15 mouse cellular contexts compared by ENCODE assay signal in genomic region chr3:52767276-52767675, GRCm38 (mm10).
DNase-seq lines count a peak whose midpoint lies in the region; ATAC-seq lines count a peak whose summit lies in the region.
"Had no signal": no experiment of that assay in that cellular context is flagged by ENCODE, and none has a peak within 500 bp of the region (broad histone marks: within the 10 kb centered on the region; RNA-seq: fewer than 3 reads in every experiment).

No protein-coding gene starts in this region.

- no peak overlapping the region for H3K4me2 ChIP-seq in heart, embryonic 12.5 days
- H3K4me2 ChIP-seq: liver, embryonic 13.5 days; midbrain, embryonic 11.5 days; neural tube, embryonic 12.5 days had no signal

- peak; percentile 32 to 36 for DNase-seq in heart, adult 9 months (ENCODE audit: low spot score in 2 of 2)
- DNase-seq in adrenal gland, postnatal 14 days: peak; percentile 55
- DNase-seq in kidney, adult 9 months: peak; percentile 63
- no peak for DNase-seq in right cerebral cortex, postnatal 36 days (ENCODE audit: low spot score in 2 of 2)
- no peak for DNase-seq in layer of hippocampus, postnatal 25 days (ENCODE audit: extremely low spot score in 1 of 2, low spot score in 1 of 2)
- no peak for DNase-seq in right cerebral cortex, postnatal 10 days (ENCODE audit: low spot score in 2 of 2)
- DNase-seq: cerebellum, adult 11-12 months; liver, embryonic 13.5 days; right cerebral cortex, postnatal 25 days had no signal

- no peaks in the 10 kb centered on the region for H3K36me3 ChIP-seq in heart, embryonic 12.5 days
- H3K36me3 ChIP-seq: liver, embryonic 13.5 days; neural tube, embryonic 12.5 days had no signal

- 0 out of 2 replicates have a peak, but pooled peaks cover 5% of the 10 kb centered on the region for H3K4me1 ChIP-seq in heart, embryonic 12.5 days (replicated peaks)
- peaks cover 15% of the 10 kb centered on the region for H3K4me1 ChIP-seq in brown adipose tissue, adult 24 weeks (ENCODE audit: control insufficient read depth, insufficient read depth, insufficient read length, low read length)
- H3K4me1 ChIP-seq: liver, embryonic 13.5 days; neural tube, embryonic 12.5 days had no signal

- no peaks in the 10 kb centered on the region for H3K27me3 ChIP-seq in heart, embryonic 12.5 days (replicated peaks)
- H3K27me3 ChIP-seq: liver, embryonic 13.5 days; neural tube, embryonic 12.5 days had no signal

- no peaks in the 10 kb centered on the region for H3K9me3 ChIP-seq in heart, embryonic 12.5 days (replicated peaks)
- H3K9me3 ChIP-seq: liver, embryonic 13.5 days; neural tube, embryonic 12.5 days had no signal

- no peak for ATAC-seq in heart, embryonic 12.5 days (ENCODE audit: insufficient number of reproducible peaks, low FRiP score)
- ATAC-seq: intestine, embryonic 16.5 days had no signal

- H3K27ac ChIP-seq in heart, embryonic 12.5 days (ENCODE audit: poor library complexity, severe bottlenecking): no peak overlapping the region
- peak overlapping the region; percentile 85 for H3K27ac ChIP-seq in brown adipose tissue, adult 24 weeks (replicated peaks; ENCODE audit: low read depth, low read length)
- H3K27ac ChIP-seq: liver, embryonic 13.5 days; neural tube, embryonic 12.5 days; stomach, postnatal 0 days had no signal

- H3K9ac ChIP-seq in heart, embryonic 12.5 days: no peak overlapping the region
- H3K9ac ChIP-seq: liver, embryonic 13.5 days; neural tube, embryonic 12.5 days had no signal

- 51% methylated on average over 10 of the region's 10 CpGs for WGBS in heart, embryonic 12.5 days

- H3K4me3 ChIP-seq in heart, embryonic 12.5 days: no peak overlapping the region
- no peak overlapping the region for H3K4me3 ChIP-seq in brown adipose tissue, adult 24 weeks (ENCODE audit: insufficient read depth, low read depth, low read length)
- H3K4me3 ChIP-seq: liver, embryonic 13.5 days; neural tube, embryonic 12.5 days had no signal

Comparison
In these comparisons a context has a peak if more than half of its experiments do, and no peak if none do; other contexts are left out.
1. DNase-seq: peak in heart, adult 9 months (2 of 2), adrenal gland, postnatal 14 days (single experiment) and kidney, adult 9 months (single experiment); none in right cerebral cortex, postnatal 36 days (0 of 2), layer of hippocampus, postnatal 25 days (0 of 2) and right cerebral cortex, postnatal 10 days (0 of 2).